Mouse (Mus musculus): Measurements from ENCODE around the gene Gan. TPM values are rescaled to one million over a fixed set of nuclear protein-coding genes. Genes with fewer than 3 reads are reported as not detected.

Gan gene
- total and polyA plus RNA-seq, 3 experiments = 5.6 to 8.7 TPM; not detected in 1

- Histone ChIP-seq H3K9me3 (replicated peaks; ENCODE audit: insufficient read depth, low read length) (no peaks in the 10 kb centered on the region), H3K4me1 (ENCODE audit: control insufficient read depth in 1 of 2, insufficient read depth in 2 of 2, low read length in 2 of 2) (peaks cover 2 to 12% of the 10 kb centered on the region in 2 experiments; a peak in 3 of 4 replicates), H3K9ac (ENCODE audit: control insufficient read depth, low read depth, low read length, poor library complexity, severe bottlenecking) (no peak overlapping the region), H3K27me3 (ENCODE audit: control insufficient read depth in 1 of 2, insufficient read depth in 2 of 2, low read length in 2 of 2) (no peaks in the 10 kb centered on the region), H3K79me2 (ENCODE audit: control insufficient read depth, insufficient read depth, low read length, poor library complexity) (no peaks in the 10 kb centered on the region), H3K36me3 (ENCODE audit: control insufficient read depth in 1 of 2, insufficient read depth in 2 of 2, low read length in 2 of 2) (peaks cover 0 to 9% of the 10 kb centered on the region in 2 experiments; a peak in 3 of 4 replicates), H3K27ac (ENCODE audit: control insufficient read depth, low read depth, low read length) (no peak overlapping the region), H3K4me3 (ENCODE audit: control insufficient read depth in 1 of 2, insufficient read depth in 1 of 2, low read depth in 2 of 2, low read length in 2 of 2) (no peak overlapping the region)
- DNase-seq (ENCODE audit: low read depth, low spot score) = peak; percentile 25
- TF ChIP-seq ETS1 (IDR thresholded peaks at IDR 0.05; ENCODE audit: low read depth, low read length) = no peak
- no peak for TF ChIP-seq ZKSCAN1 (IDR thresholded peaks at IDR 0.05; ENCODE audit: low read depth, low read length)
- TF ChIP-seq NRF1 (IDR thresholded peaks at IDR 0.05; ENCODE audit: insufficient read depth, low read depth, low read length, poor library complexity, severe bottlenecking) = no peak
- no peak for TF ChIP-seq BHLHE40 (IDR thresholded peaks at IDR 0.05; ENCODE audit: borderline replicate concordance, low read depth, low read length)
- no peak for TF ChIP-seq TAL1 (IDR thresholded peaks at IDR 0.05; ENCODE audit: low read length)
- no peak for TF ChIP-seq POLR2A (IDR thresholded peaks at IDR 0.05; ENCODE audit: control insufficient read depth in 1 of 2, insufficient read depth in 1 of 2, low read depth in 1 of 2, low read length in 2 of 2, poor library complexity in 1 of 2)
- TF ChIP-seq MAZ (IDR thresholded peaks at IDR 0.05; ENCODE audit: low read depth, low read length) = no peak
- no peak for TF ChIP-seq GATA1 (IDR thresholded peaks at IDR 0.05; ENCODE audit: low read depth, low read length)
- TF ChIP-seq CHD1 (IDR thresholded peaks at IDR 0.05; ENCODE audit: low read depth, low read length) = no peak
- TF ChIP-seq EP300 (IDR thresholded peaks at IDR 0.05; ENCODE audit: low read depth in 1 of 2, low read length in 2 of 2) = no peak
These were observed 15.8 kb downstream of the Gan start for GRCm38 (mm10) chr8:117173690-117174089.

GRCm38 (mm10) chr8:117174536-117174935 is 16.6 kb downstream of the Gan start:
- no peak for TF ChIP-seq SMC3 (IDR thresholded peaks at IDR 0.05; ENCODE audit: low read depth, low read length)
- no peak for TF ChIP-seq NRF1 (IDR thresholded peaks at IDR 0.05; ENCODE audit: insufficient read depth, low read depth, low read length, poor library complexity, severe bottlenecking)
- no peak for TF ChIP-seq MAZ (IDR thresholded peaks at IDR 0.05; ENCODE audit: low read depth, low read length)
- TF ChIP-seq CHD2 (IDR thresholded peaks at IDR 0.05; ENCODE audit: low read length) = no peak
- no peak for TF ChIP-seq POLR2AphosphoS2 (IDR thresholded peaks at IDR 0.05; ENCODE audit: low read length)
- TF ChIP-seq ZMIZ1 (IDR thresholded peaks at IDR 0.05; ENCODE audit: low read depth, low read length) = no peak
- no peak for TF ChIP-seq SIN3A (IDR thresholded peaks at IDR 0.05; ENCODE audit: low read length)
- TF ChIP-seq MAX (IDR thresholded peaks at IDR 0.05; ENCODE audit: low read length) = no peak
- no peak for TF ChIP-seq RAD21 (IDR thresholded peaks at IDR 0.05; ENCODE audit: low read depth, low read length)
- no peak for TF ChIP-seq POLR2A (IDR thresholded peaks at IDR 0.05; ENCODE audit: control insufficient read depth in 1 of 2, insufficient read depth in 1 of 2, low read depth in 1 of 2, low read length in 2 of 2, poor library complexity in 1 of 2)
- TF ChIP-seq TAL1 (IDR thresholded peaks at IDR 0.05; ENCODE audit: low read length) = no peak
- no peak for TF ChIP-seq TCF12 (IDR thresholded peaks at IDR 0.05; ENCODE audit: low read depth, low read length)
- no peak for TF ChIP-seq CHD1 (IDR thresholded peaks at IDR 0.05; ENCODE audit: low read depth, low read length)
- Histone ChIP-seq H3K4me1 (ENCODE audit: control insufficient read depth in 1 of 2, insufficient read depth in 2 of 2, low read length in 2 of 2) (peaks cover 2 to 12% of the 10 kb centered on the region in 2 experiments; a peak in 3 of 4 replicates), H3K9ac (ENCODE audit: control insufficient read depth, low read depth, low read length, poor library complexity, severe bottlenecking) (no peak overlapping the region), H3K36me3 (ENCODE audit: control insufficient read depth in 1 of 2, insufficient read depth in 2 of 2, low read length in 2 of 2) (peaks cover 0 to 9% of the 10 kb centered on the region in 2 experiments; a peak in 3 of 4 replicates), H3K4me3 (ENCODE audit: control insufficient read depth in 1 of 2, insufficient read depth in 1 of 2, low read depth in 2 of 2, low read length in 2 of 2) (no peak overlapping the region), H3K9me3 (replicated peaks; ENCODE audit: insufficient read depth, low read length) (no peaks in the 10 kb centered on the region), H3K27me3 (ENCODE audit: control insufficient read depth in 1 of 2, insufficient read depth in 2 of 2, low read length in 2 of 2) (no peaks in the 10 kb centered on the region), H3K27ac (ENCODE audit: control insufficient read depth, low read depth, low read length) (no peak overlapping the region), H3K79me2 (ENCODE audit: control insufficient read depth, insufficient read depth, low read length, poor library complexity) (no peaks in the 10 kb centered on the region)
- DNase-seq (ENCODE audit: low read depth, low spot score) = no peak

Measured in MEL (cell line).